Comparison of ENCODE assay signal across 8 mouse cellular contexts in the genomic region with DNA sequence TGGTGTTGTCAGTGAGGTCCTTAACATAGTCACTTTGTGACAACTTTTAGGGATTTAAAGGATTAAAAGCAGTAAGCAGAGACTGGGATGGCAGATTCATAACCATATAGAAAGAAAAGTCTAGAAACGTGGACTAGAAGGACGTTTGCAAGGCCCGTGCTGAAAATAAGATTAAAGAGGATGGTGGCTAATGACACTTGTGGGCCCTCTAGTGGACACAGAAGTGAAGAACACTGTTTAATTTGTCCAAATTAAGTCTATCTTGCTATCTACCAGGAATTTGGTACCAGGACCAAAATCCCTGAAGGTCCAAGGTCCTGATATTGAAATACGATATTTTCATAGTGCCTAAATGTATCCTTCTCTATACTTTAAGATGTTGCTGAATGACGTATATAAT. TPM values are rescaled to one million over a fixed set of nuclear protein-coding genes. Genes with fewer than 3 reads are reported as not detected.
DNase-seq lines count a peak whose midpoint lies in the region; ATAC-seq and TF ChIP-seq lines count a peak whose summit lies in the region.

No protein-coding gene starts in this region.

- H3K79me2 ChIP-seq in MEL (ENCODE audit: control insufficient read depth, insufficient read depth, low read length, poor library complexity), result peaks cover 12% of the 10 kb centered on the region

- no peak for TF ChIP-seq POLR2A in MEL (IDR thresholded peaks at IDR 0.05; ENCODE audit: control insufficient read depth in 1 of 2, insufficient read depth in 1 of 2, low read depth in 1 of 2, low read length in 2 of 2, poor library complexity in 1 of 2)

- TF ChIP-seq CTCF in MEL (IDR thresholded peaks at IDR 0.05 in 2 of 3, conservative IDR thresholded peaks at IDR 0.05 in 1 of 3; ENCODE audit: control insufficient read depth in 1 of 3, insufficient read depth in 1 of 3, low read depth in 2 of 3, low read length in 3 of 3, poor library complexity in 1 of 3, severe bottlenecking in 1 of 3), result peak; percentile 54 to 94 (median 82)

- no peak for TF ChIP-seq EP300 in MEL (IDR thresholded peaks at IDR 0.05; ENCODE audit: low read depth in 1 of 2, low read length in 2 of 2)

- no peak for DNase-seq in kidney, adult 18-20 months
- peak; percentile 88 for DNase-seq in MEL (ENCODE audit: low read depth, low spot score)
- DNase-seq in embryonic facial prominence, embryonic 11.5 days (ENCODE audit: low spot score), result peak; percentile 75
- DNase-seq in thymus, adult 18-20 months, result no peak

- no peak overlapping the region for H3K9ac ChIP-seq in kidney, embryonic 16.5 days (replicated peaks; ENCODE audit: low read length)
- peak overlapping the region; percentile 55 for H3K9ac ChIP-seq in MEL (ENCODE audit: control insufficient read depth, low read depth, low read length, poor library complexity, severe bottlenecking)
- no peak overlapping the region for H3K9ac ChIP-seq in embryonic facial prominence, embryonic 11.5 days (replicated peaks; ENCODE audit: low read length)

- H3K27me3 ChIP-seq in kidney, embryonic 16.5 days (ENCODE audit: insufficient read depth, low read length), result no peaks in the 10 kb centered on the region
- H3K27me3 ChIP-seq in MEL (ENCODE audit: control insufficient read depth in 1 of 2, insufficient read depth in 2 of 2, low read length in 2 of 2), result no peaks in the 10 kb centered on the region
- H3K27me3 ChIP-seq in embryonic facial prominence, embryonic 11.5 days (ENCODE audit: control insufficient read depth, insufficient read depth, low read length), result no peaks in the 10 kb centered on the region

- 4% methylated on average over 5 of the region's 5 CpGs for WGBS in kidney, embryonic 16.5 days
- WGBS in embryonic facial prominence, embryonic 11.5 days, result 5% methylated on average over 5 of the region's 5 CpGs

- peak overlapping the region; percentile 25; the same call in 1 of the 2 replicates for H3K4me2 ChIP-seq in kidney, embryonic 16.5 days (replicated peaks; ENCODE audit: low read depth, low read length)
- H3K4me2 ChIP-seq in embryonic facial prominence, embryonic 11.5 days (ENCODE audit: low read depth, low read length), result no peak overlapping the region; the same call in 1 of the 2 replicates

- peaks cover 17% of the 10 kb centered on the region for H3K4me1 ChIP-seq in kidney, embryonic 16.5 days (ENCODE audit: insufficient read depth, low read length)
- H3K4me1 ChIP-seq in MEL (ENCODE audit: control insufficient read depth in 1 of 2, insufficient read depth in 2 of 2, low read length in 2 of 2), result peaks cover 24 to 41% of the 10 kb centered on the region in 2 experiments
- H3K4me1 ChIP-seq in embryonic facial prominence, embryonic 11.5 days (ENCODE audit: control insufficient read depth, insufficient read depth, low read length), result no peaks in the 10 kb centered on the region

- H3K9me3 ChIP-seq in kidney, embryonic 16.5 days (ENCODE audit: low read length), result no peaks in the 10 kb centered on the region
- no peaks in the 10 kb centered on the region for H3K9me3 ChIP-seq in MEL (replicated peaks; ENCODE audit: insufficient read depth, low read length)
- no peaks in the 10 kb centered on the region for H3K9me3 ChIP-seq in embryonic facial prominence, embryonic 11.5 days (replicated peaks; ENCODE audit: control insufficient read depth, low read length)

- H3K4me3 ChIP-seq in kidney, embryonic 16.5 days (ENCODE audit: low read length), result no peak overlapping the region
- peak overlapping the region; percentile 30 to 40; a peak in 2 of 4 replicates for H3K4me3 ChIP-seq in MEL (ENCODE audit: control insufficient read depth in 1 of 2, insufficient read depth in 1 of 2, low read depth in 2 of 2, low read length in 2 of 2)
- H3K4me3 ChIP-seq in embryonic facial prominence, embryonic 11.5 days (ENCODE audit: low read depth, low read length), result no peak overlapping the region

- no peak overlapping the region for H3K27ac ChIP-seq in kidney, embryonic 16.5 days (ENCODE audit: low read length)
- H3K27ac ChIP-seq in MEL (ENCODE audit: control insufficient read depth, low read depth, low read length), result no peak overlapping the region
- no peak overlapping the region for H3K27ac ChIP-seq in embryonic facial prominence, embryonic 11.5 days (replicated peaks; ENCODE audit: low read depth, low read length)

- TF ChIP-seq RAD21 in MEL (IDR thresholded peaks at IDR 0.05; ENCODE audit: low read depth, low read length), result peak; percentile 86

- ATAC-seq in kidney, embryonic 16.5 days (ENCODE audit: low FRiP score, low TSS enrichment), result no peak
- no peak for ATAC-seq in embryonic facial prominence, embryonic 11.5 days (replicated peaks; ENCODE audit: insufficient number of reproducible peaks, low FRiP score, low TSS enrichment, low read depth)
- peak; percentile 34 for ATAC-seq in inflammation-experienced regulatory T-cells, adult 6 months
- ATAC-seq in megakaryocyte-erythroid progenitor cell, adult 5-6 weeks (replicated peaks; ENCODE audit: low FRiP score, low TSS enrichment, poor library complexity, severe bottlenecking), result 0 out of 2 replicates have a peak, but pooled peaks have one; percentile 32
- ATAC-seq in frontal cortex, adult (ENCODE audit: low TSS enrichment), result no peak

- peaks cover 3% of the 10 kb centered on the region; the same call in 1 of the 2 replicates for H3K36me3 ChIP-seq in kidney, embryonic 16.5 days (ENCODE audit: insufficient read depth, low read length)
- H3K36me3 ChIP-seq in MEL (ENCODE audit: control insufficient read depth in 1 of 2, insufficient read depth in 2 of 2, low read length in 2 of 2), result peaks cover 0 to 41% of the 10 kb centered on the region in 2 experiments; a peak in 2 of 4 replicates
- no peaks in the 10 kb centered on the region for H3K36me3 ChIP-seq in embryonic facial prominence, embryonic 11.5 days (replicated peaks; ENCODE audit: control insufficient read depth, insufficient read depth, low read depth, low read length)

TF ChIP-seq in MEL, 35 proteins besides CTCF, POLR2A, EP300 and RAD21:
- peak; percentile 68; the same call in 1 of the 2 replicates for TF ChIP-seq MYC (IDR thresholded peaks at IDR 0.05; ENCODE audit: low read depth, low read length)
- peak; percentile 55; the same call in 1 of the 2 replicates for TF ChIP-seq HCFC1 (IDR thresholded peaks at IDR 0.05; ENCODE audit: low read depth, low read length)
- TF ChIP-seq MXI1 (IDR thresholded peaks at IDR 0.05; ENCODE audit: low read depth, low read length), result peak; percentile 79
- peak; percentile 52; the same call in 1 of the 2 replicates for TF ChIP-seq GATA1 (IDR thresholded peaks at IDR 0.05; ENCODE audit: low read depth, low read length)
- peak; percentile 74 for TF ChIP-seq SIN3A (IDR thresholded peaks at IDR 0.05; ENCODE audit: low read length)
- no peak for TF ChIP-seq CHD2 (IDR thresholded peaks at IDR 0.05; ENCODE audit: low read length)
- TF ChIP-seq ZC3H11A (IDR thresholded peaks at IDR 0.05; ENCODE audit: low read depth, low read length), result peak; percentile 61
- peak; percentile 71; the same call in 1 of the 2 replicates for TF ChIP-seq BHLHE40 (IDR thresholded peaks at IDR 0.05; ENCODE audit: borderline replicate concordance, low read depth, low read length)
- peak; percentile 56; the same call in 1 of the 2 replicates for TF ChIP-seq MAZ (IDR thresholded peaks at IDR 0.05; ENCODE audit: low read depth, low read length)
- no peak for TF ChIP-seq RCOR1 (IDR thresholded peaks at IDR 0.05; ENCODE audit: low read depth, low read length)
- no peak for TF ChIP-seq ZNF384 (IDR thresholded peaks at IDR 0.05; ENCODE audit: low read depth, low read length)
- no peak for TF ChIP-seq ZMIZ1 (IDR thresholded peaks at IDR 0.05; ENCODE audit: low read depth, low read length)
- TF ChIP-seq MAFK (IDR thresholded peaks at IDR 0.05; ENCODE audit: borderline replicate concordance, low read depth, low read length), result no peak
- TF ChIP-seq SMC3 (IDR thresholded peaks at IDR 0.05; ENCODE audit: low read depth, low read length), result peak; percentile 77

RNA-seq across cellular contexts. Expression of a gene that starts 2.4 kb away (rescaled TPM):
- 76.9 and 79.1 TPM in 2 replicates for polyA plus RNA-seq in kidney, embryonic 16.5 days (2015; fragmentation: Nextera tagmentation; extraction: Ambion mirVana)
- total RNA-seq in MEL (2012; rRNA removed), result 55.1 and 60.1 TPM in 2 replicates
- polyA plus RNA-seq in MEL (2012; ENCODE audit: insufficient read depth in 1 of 2, insufficient read length in 2 of 2, low read depth in 1 of 2, low replicate concordance in 2 of 2, missing spikeins in 1 of 2), result 10 to 100 TPM in 1 of 2 experiments, not detected in 1; 79.3 TPM
- polyA plus RNA-seq in embryonic facial prominence, embryonic 11.5 days (2014; fragmentation: Nextera tagmentation; extraction: Ambion mirVana), result 46.4 and 54.8 TPM in 2 replicates
- polyA plus RNA-seq in inflammation-experienced regulatory T-cells, adult 6 months (2017; shearing (Covaris generic)), result 10 to 100 TPM; 48.9 to 55.5 (median 50.0) TPM
- total RNA-seq in megakaryocyte-erythroid progenitor cell, adult 5-6 weeks (2014; fragmentation: Nextera tagmentation), result 136 and 160 TPM in 2 replicates
- total RNA-seq in megakaryocyte-erythroid progenitor cell, adult 5-6 weeks (2017), result 116 and 165 TPM in 2 replicates

RNA-seq across cellular contexts. Expression of a gene that starts 36.4 kb away (rescaled TPM):
- polyA plus RNA-seq in kidney, embryonic 16.5 days (2015; fragmentation: Nextera tagmentation; extraction: Ambion mirVana), result 0.19 TPM in 2 replicates
- not detected in 2 replicates for total RNA-seq in MEL (2012; rRNA removed)
- under 1 TPM in 1 of 2 experiments, not detected in 1; 0.03 TPM for polyA plus RNA-seq in MEL (2012; ENCODE audit: insufficient read depth in 1 of 2, insufficient read length in 2 of 2, low read depth in 1 of 2, low replicate concordance in 2 of 2, missing spikeins in 1 of 2)
- 0.42 and 0.53 TPM in 2 replicates for polyA plus RNA-seq in embryonic facial prominence, embryonic 11.5 days (2014; fragmentation: Nextera tagmentation; extraction: Ambion mirVana)
- polyA plus RNA-seq in inflammation-experienced regulatory T-cells, adult 6 months (2017; shearing (Covaris generic)), result 1 to 10 TPM; 6.4 to 7.0 (median 6.4) TPM
- total RNA-seq in megakaryocyte-erythroid progenitor cell, adult 5-6 weeks (2014; fragmentation: Nextera tagmentation), result 21.1 and 23.4 TPM in 2 replicates
- total RNA-seq in megakaryocyte-erythroid progenitor cell, adult 5-6 weeks (2017), result 30.0 and 43.5 TPM in 2 replicates

Comparison
In these comparisons a context has a peak if more than half of its experiments do, and no peak if none do; other contexts are left out.
1. ATAC-seq: peak in inflammation-experienced regulatory T-cells, adult 6 months (single experiment) and megakaryocyte-erythroid progenitor cell, adult 5-6 weeks (single experiment); none in kidney, embryonic 16.5 days (single experiment), embryonic facial prominence, embryonic 11.5 days (single experiment) and frontal cortex, adult (single experiment).
2. H3K4me3 ChIP-seq: peak in MEL (2 of 2); none in kidney, embryonic 16.5 days (single experiment) and embryonic facial prominence, embryonic 11.5 days (single experiment).
3. DNase-seq: peak in MEL (single experiment) and embryonic facial prominence, embryonic 11.5 days (single experiment); none in kidney, adult 18-20 months (single experiment) and thymus, adult 18-20 months (0 of 2).